Mouse (Mus musculus) left cerebral cortex, adult 8-10 months (tissue): Measurements from ENCODE around the gene Swap70. TPM values are rescaled to one million over a fixed set of nuclear protein-coding genes. Genes with fewer than 3 reads are reported as not detected.

ENCODE experiments used
- DNase-seq, 2 experiments: peaks; one replicate each; pipeline ENCODE4 v3.0.0; 2022; ENCODE audit warnings: low spot score in 2 of 2
- total RNA-seq, 4 experiments: library from RNA; stranded (reverse); gene quantifications; 2 replicates each; pipeline ENCODE4 v1.2.4; 2022

The Swap70 gene
- total RNA-seq, 4 experiments from 2014 or later, result 10.5 to 12.7 (median 12.1) TPM

DNA sequence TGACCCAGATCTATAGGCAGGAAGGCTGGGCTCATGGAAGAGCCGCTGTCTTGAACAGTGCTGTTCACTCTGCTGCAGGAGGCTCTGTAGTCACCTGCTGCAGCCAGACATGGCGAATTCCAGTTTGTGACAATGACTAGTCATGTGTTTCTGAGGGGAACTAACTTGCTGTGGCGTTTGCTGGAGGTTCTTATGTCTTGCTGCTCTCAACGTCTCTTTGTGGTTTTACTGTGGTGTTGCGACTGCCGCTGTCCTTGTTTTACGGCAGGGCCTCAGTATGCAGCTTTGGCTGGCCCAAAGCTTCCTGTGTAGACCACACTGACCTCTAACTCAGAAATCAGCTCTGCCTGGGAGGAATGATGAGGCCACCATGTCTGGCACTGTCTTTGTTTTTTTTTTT, 48.9 kb downstream of the Swap70 start:
- no peak for DNase-seq

DNA sequence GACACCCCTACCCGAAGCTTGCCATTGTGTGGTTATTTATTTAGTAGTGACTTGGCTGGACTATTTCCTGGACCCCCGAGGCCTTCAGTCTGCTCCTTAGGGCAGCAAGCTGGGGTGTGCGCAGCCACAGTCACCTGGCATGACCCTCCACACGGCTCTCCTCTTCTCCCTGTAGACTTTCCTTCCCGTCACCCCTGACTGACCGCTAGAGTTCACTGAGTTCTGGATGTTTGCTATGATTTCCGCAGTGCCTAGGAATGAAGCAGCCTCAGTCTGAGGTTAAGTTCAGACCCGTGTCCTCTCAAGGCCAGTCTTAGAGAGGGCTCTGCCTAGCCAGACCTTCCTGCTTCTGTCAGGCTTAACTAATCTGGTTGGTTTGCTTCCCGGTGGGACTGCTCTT, 50.3 kb downstream of the Swap70 start:
- DNase-seq, result no peak

DNA sequence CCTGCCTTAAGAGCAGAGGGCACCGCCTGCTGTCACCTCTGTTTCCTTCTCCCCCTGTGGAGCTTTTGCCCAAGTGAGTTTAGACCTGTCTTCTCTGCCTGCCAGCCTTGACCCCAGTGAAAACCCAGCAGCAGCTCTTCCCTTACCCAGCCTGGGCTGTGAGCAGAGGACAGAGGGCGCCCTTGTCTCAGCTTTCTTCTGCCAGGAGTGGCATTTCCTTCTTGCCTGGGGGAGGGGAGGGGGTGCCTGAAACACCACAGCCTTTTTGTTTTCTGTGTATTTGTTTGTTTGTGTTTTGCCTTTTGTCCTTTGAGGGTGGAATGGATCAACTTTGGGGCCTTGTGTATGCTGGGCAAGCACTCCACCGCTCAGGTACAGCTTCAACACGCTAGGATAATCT, 50.9 kb downstream of the Swap70 start:
- DNase-seq, result no peak

DNA sequence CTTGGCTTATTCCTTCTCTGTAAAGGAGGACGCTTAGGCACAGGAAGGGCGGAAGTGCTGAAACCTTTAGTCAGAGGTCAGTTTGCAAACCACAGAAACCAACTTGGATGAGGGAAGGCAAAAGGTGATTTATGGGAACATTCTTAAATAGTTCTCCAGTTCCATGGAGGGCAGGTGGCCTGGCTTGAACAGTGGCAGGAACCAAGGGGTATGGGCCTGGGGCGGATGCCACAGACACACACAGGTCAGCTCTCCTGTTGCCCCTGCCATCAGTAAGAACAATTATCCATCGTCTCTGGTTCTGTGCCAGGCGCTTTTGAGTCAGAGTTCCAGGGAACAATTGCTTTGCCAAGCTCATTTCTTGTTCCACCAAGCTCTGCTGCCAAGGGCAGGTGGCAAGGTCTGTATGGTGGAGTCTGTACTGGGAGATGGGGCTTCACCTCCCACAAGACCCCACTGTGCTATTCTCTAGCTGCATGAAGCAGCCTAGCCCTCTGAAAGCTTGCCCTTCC, 56.3 kb downstream of the Swap70 start:
- DNase-seq, result no peak

GRCm38 (mm10) chr7:110279183-110279582, 57.7 kb downstream of the Swap70 start:
- no peak for DNase-seq

GRCm38 (mm10) chr7:110281435-110282256, 60.1 kb downstream of the Swap70 start:
- no peak for DNase-seq

DNA sequence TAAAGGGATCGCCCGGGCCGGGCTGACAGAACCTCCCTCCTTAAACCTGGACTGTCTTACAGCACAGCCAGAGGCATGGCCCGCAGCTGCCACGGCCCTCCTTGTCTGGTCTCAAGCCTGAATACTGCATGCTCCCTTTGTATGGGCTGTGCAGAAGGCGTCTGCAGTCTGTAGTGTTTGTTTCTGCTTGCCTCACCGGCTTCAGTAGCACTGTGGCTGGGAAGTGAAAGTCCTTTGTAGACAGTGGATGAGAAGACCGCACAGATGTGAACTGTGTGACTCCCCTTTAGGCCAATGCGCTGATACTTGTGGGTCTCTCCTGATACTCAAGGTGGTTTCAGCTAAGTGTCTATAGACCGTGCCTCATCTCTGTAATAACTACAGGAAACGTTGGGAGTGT, 61.3 kb downstream of the Swap70 start:
- DNase-seq, result no peak

DNA sequence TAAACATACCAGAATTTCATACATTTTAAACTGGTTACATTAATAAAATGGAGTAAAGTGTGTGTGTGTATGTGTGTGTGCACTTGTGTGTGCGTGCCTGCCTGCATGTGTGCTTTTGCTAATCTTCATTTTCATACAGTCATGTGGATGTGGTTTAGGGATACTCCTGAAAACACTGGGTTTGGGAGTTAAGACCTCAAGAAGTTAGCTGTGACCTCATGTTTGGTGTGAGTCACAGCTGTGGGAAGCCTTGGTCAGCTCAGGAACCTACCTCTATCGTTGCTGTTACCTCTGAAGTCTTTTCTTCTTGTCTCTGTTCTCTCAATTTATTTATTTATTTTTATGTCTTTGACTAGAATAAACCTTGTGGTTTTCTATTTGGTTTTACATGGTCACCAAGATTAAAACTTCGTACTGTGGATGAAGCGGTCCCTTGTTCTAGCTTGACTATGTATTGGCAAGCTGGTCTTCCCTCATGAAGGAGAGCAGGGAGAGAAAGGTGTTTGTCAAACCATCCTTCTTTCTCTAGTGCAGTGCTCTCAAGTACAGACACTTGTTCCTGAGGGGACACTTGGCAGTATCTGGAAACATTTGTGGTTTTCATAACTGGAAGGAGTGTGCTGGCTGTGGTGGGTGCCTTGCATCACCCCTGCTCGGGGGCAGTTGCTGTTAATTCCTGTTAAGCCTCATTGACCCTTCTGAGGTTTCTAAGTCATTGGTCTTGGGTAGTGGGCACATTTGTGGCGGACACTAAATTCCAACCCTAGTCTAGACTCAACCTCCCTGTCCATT, 62.2 kb downstream of the Swap70 start:
- DNase-seq, result no peak

DNA sequence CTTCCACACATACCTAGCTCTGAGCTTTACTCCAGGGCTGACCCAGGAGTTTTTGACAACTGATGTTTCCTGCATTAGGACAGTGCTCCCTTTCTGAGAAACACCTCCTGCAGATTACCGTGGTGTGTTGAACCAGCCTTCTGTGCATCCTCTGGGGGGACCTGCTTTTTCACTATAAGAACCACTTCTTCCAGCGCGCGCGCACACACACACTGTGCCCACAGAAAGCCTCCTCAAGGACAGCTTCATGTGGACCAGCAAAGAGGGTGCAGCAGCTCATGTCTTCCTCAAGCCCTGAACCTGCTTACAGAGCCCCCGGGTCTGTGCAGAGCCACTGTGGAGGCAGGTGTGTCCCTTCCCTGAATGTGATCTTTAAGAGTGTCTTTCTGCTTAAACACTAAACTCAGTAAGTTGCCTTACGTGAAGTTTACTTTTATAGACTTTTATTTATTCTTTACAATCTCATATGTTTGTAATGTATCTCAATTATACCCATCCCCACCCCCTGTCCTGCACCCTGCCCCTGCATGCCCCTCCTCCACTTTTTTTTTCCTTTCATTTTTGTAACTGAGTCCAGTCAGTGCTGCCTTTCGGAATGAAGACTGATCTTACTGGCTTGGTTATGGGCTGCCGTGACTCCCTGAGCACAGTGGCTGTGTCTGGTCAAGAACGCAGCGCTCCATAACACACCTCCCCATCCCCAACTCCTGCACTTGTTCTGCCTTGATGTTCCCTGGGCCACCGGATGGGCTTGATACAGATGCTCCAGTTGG, 63.8 kb downstream of the Swap70 start:
- DNase-seq, result no peak

- DNase-seq, result no peak
Measured at GRCm38 (mm10) chr7:110285849-110286151, 64.3 kb downstream of the Swap70 start.

DNA sequence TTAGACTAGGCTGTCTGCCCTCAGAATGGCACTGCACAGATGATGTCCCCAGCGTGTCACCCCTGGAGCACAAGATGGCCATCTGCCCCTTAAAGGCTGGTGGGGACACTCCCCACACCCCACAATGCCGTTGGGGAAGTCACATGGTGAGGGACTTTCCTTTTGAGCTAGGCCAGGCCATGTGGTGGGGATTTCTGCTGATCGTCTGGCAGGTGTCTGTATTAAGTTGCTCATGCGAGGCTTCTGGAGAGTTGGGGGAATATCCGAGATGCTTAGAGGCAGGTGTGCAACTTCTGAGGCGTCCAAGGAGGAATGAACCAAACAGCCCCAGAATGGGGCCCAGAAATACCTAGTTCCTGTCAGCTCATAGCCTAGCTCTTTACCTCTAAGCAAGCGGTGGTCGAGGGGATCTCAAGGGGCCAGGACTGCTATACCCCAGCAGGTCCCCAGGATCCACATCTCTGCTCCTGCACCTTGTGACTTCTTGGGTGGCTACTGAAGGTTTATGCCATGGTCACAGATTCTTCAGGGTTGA, 64.8 kb downstream of the Swap70 start:
- no peak for DNase-seq

- DNase-seq, result peak; percentile 54 to 83
Measured at GRCm38 (mm10) chr7:110286838-110287475, 65.4 kb downstream of the Swap70 start.

DNA sequence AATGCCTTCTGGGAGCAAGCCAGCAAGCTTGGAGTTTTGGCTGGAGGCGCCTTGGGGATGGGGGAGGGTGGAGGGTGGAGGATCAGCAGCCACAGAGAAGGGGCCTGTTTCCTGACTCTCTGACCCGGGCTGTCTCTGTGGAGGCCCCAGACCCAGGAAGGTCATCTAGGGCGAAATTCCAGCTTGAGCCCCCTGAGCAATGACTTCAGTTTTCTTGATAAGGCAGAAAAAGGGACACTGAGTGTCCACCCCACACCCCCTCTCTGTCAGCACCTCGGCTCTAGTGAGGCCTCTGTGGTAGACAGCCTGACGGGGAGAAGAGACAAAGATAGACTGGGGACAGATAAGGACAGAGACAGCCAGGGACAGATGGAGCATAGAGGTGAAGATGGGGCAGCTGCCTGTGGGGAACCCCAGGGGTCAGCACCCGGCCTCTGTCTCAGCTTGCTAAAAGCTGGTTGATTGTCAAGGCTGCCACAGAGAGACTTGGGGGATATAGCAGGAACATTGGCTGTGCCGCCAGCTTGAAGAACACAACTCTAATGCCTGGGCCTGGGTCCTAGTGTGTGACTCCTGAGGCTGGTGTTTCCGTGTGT, 66.1 kb downstream of the Swap70 start:
- no peak for DNase-seq

GRCm38 (mm10) chr7:110288191-110288604, 66.7 kb downstream of the Swap70 start:
- DNase-seq, result no peak

GRCm38 (mm10) chr7:110288731-110289191, 67.2 kb downstream of the Swap70 start:
- DNase-seq, result peak in 1 of 2 experiments; percentile 33

DNA sequence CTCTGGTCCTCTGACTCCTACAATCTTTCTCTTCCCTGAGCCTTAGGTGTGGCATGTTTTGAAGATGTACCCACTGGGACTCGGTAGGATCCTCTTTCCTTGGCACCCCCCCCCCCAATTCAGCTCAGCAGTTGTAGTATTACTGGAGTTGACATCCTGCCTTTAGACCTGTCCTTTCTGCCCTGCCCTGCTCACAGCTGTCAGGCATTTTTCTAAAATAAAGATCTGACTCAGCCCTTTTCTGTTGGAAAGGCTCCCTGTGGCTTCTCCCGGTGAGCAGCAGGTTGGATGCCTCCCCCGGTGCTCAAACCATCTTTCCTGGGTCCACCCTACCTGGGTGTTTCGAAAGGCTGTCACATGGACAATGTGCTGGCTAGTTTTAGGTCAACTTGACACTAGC, 68.1 kb downstream of the Swap70 start:
- DNase-seq, result no peak

- DNase-seq, result no peak
Measured at GRCm38 (mm10) chr7:110296889-110297603, 75.5 kb downstream of the Swap70 start.

DNA sequence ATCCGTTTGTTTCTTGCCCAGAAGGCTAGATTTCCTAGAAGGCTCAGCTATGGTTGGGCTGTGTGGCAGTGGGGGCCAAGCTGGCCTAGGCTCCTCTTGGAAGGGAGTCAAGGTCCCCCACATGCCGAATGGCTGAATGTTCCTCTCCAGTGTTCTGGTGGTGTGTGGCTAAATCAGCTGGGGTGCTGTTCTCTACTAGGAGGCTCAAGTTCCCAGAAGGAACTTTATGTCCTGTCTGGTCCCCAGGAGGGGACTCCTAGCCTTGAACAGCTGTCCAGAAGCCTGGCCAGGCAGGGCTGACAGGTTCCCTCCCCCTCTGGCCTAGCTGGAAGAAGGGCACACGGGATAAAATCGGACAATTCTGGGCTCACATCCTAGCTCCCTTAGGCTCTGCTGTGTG, 76.1 kb downstream of the Swap70 start:
- no peak for DNase-seq

DNA sequence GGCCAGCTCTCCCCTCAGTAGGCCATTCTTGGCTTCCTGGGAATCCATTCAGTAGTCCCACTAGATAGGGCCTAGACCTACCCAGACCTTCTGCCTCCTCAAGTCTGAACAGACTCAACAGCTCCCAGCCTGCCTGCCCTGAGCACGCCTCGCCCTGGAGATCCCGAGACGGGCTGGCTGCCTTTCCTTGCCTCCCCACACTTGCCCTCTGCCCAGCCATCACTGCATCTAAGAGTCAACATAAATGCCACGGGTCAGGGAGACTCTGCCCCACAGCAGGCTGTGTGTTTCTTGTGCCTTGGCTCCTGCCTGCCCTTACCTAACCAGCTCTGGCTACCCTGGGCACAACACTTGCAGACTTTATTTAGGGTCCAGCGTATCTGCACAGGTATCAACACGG, 76.6 kb downstream of the Swap70 start:
- no peak for DNase-seq
